Mouse (Mus musculus): ENCODE data around the gene Olfr1025-ps1.

The Olfr1025-ps1 gene

GRCm38 (mm10) chr2:85914893-85915292 is at the start of gene Olfr1025-ps1:
Gene Olfr1025-ps1, plus strand, starts transcription at chr2:85915193.
- no peak for DNase-seq (ENCODE audit: low read depth, low spot score)

- DNase-seq (ENCODE audit: low read depth, low spot score), result no peak
Measured at GRCm38 (mm10) chr2:85868294-85868693, 46.7 kb upstream of the Olfr1025-ps1 start, which contains the start of gene Olfr1022. Gene Olfr1022, plus strand, starts transcription at chr2:85868594.

DNA sequence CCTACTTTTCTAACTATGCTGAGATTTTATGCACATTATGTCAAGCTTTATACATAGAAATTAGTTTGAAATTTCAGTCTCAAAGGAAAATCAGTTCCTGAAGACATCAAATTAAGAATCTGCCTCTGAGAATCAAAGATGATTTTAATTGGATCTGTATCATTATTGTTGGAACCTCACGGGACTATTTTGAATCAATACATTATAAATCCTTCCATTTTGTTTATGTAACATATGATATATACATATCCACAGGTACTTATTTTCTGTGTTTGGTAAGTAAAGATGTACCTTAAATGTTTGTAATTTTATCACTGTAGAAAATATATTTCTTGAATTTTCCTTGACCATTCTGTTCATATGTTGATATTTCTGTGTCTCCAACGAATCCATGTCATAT is 29.7 kb upstream of the Olfr1025-ps1 start, which contains the start of gene Olfr1023:
Gene Olfr1023 (plus strand): TSS at position 301 of the 400 bp plus-strand sequence.
- no peak for DNase-seq (ENCODE audit: low read depth, low spot score)

DNA sequence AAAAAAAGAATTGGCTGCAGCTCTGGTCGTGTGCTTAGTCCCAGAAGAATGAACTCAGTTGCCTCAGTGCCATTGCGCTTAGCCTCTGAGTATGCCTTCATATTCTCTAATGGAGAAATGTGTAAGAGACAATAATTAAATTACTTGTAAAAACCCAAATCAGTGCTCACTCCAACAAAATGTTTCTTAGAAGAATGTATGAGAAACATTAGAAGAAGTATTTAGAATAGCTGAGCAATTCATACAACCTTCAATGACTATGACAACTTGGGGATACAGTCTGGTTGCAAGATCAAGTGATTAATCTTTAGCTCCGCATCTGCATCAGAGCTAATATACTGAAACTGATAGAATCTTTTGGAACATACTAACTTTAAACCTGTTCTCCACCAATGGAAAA is 10.0 kb upstream of the Olfr1025-ps1 start, which contains the start of gene Olfr1024:
Gene Olfr1024 (minus strand): TSS at position 101 of the 400 bp plus-strand sequence.
- no peak for DNase-seq (ENCODE audit: low read depth, low spot score)

DNA sequence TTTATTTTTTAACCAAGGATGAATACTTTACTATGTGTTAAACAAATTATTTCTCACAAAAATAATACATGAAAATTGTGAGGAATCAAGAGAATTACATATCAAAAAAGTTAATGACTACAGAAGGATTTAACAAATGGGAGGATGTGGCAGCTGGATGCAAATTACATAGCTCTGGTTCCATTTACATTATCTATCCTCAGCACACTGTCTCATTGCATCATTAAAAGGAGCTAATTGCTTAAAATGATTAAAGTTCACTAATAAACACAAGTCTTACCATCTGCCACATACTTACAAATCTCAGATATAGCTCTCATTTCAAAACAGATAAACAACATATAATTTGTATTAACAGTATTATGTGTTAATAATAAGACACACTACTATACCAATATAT is 1.8 kb upstream of the Olfr1025-ps1 start:
- DNase-seq (ENCODE audit: low read depth, low spot score), result no peak

GRCm38 (mm10) chr2:85921258-85921657 is 6.3 kb downstream of the Olfr1025-ps1 start, which contains the start of gene Olfr1026:
Gene Olfr1026, plus strand, starts transcription at chr2:85921558.
- DNase-seq (ENCODE audit: low read depth, low spot score), result no peak

- no peak for DNase-seq (ENCODE audit: low read depth, low spot score)
Measured at GRCm38 (mm10) chr2:85950137-85950536, 35.1 kb downstream of the Olfr1025-ps1 start, which contains the start of gene Olfr1028. Gene Olfr1028, plus strand, starts transcription at chr2:85950437.

Measured in CD4-positive helper T cell, adult 2 months (primary cell).